Mouse (Mus musculus): ENCODE data around the gene Zfp263. TPM values are rescaled to one million over a fixed set of nuclear protein-coding genes. Genes with fewer than 3 reads are reported as not detected.

Zfp263 gene
- polyA plus RNA-seq, 1 experiment from 2014 or later: 26.7 TPM

DNA sequence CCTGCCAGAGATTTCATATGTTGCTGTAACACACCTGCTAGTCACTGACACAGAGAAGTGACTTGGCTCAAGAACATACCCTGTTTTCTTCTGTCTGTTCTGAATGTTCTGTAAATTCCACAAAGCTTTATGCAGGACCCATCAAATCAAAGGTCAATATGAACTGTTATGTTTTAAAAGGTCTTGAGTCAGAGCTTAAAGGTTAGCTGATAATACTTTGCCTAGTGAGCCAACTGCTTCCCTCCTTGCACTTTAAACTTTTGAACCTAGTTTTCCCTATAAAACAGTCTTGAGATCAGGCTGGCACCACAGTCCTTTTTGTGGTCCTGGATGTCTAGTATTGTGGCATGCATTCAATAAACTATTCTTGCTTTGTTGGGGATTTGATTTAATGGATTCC lies 44.5 kb downstream of the Zfp263 start:
- ATAC-seq (ENCODE audit: insufficient read depth, low FRiP score, low TSS enrichment) (no peak), DNase-seq (ENCODE audit: low spot score) (no peak)
- Histone ChIP-seq H3K9ac (ENCODE audit: low read length) (no peak overlapping the region), H3K36me3 (ENCODE audit: control insufficient read depth, insufficient read depth, low read length) (no peaks in the 10 kb centered on the region), H3K4me2 (ENCODE audit: low read depth) (no peak overlapping the region), H3K4me1 (ENCODE audit: control insufficient read depth, insufficient read depth, low read length) (no peaks in the 10 kb centered on the region), H3K27ac (ENCODE audit: low read depth, low read length) (no peak overlapping the region), H3K9me3 (ENCODE audit: control insufficient read depth, low read length) (no peaks in the 10 kb centered on the region), H3K4me3 (ENCODE audit: low read depth, low read length) (no peak overlapping the region), H3K27me3 (ENCODE audit: control insufficient read depth, insufficient read depth, low read length) (no peaks in the 10 kb centered on the region)

Other genes starting within 250 kb of the Zfp263 start
- not detected in 2 replicates for gene Olfr161, start 153.1 kb upstream of the Zfp263 start, polyA plus RNA-seq (2014; fragmentation: Nextera tagmentation; extraction: Ambion mirVana)
- gene Mefv, start 26.0 kb upstream of the Zfp263 start, polyA plus RNA-seq (2014; fragmentation: Nextera tagmentation; extraction: Ambion mirVana): 0.07 TPM in 1 of 2 replicates, not detected in the other
- not detected in 2 replicates for gene Olfr15, start 86.8 kb downstream of the Zfp263 start, polyA plus RNA-seq (2014; fragmentation: Nextera tagmentation; extraction: Ambion mirVana)
- 1.1 and 1.3 TPM in 2 replicates for gene Zfp174, start 103.2 kb downstream of the Zfp263 start, polyA plus RNA-seq (2014; fragmentation: Nextera tagmentation; extraction: Ambion mirVana)
- gene Naa60, start 128.3 kb downstream of the Zfp263 start, polyA plus RNA-seq (2014; fragmentation: Nextera tagmentation; extraction: Ambion mirVana): 66.2 and 66.5 TPM in 2 replicates
- gene Zfp597, start 140.5 kb downstream of the Zfp263 start, polyA plus RNA-seq (2014; fragmentation: Nextera tagmentation; extraction: Ambion mirVana): 9.5 and 9.6 TPM in 2 replicates
- gene Gm20695, start 140.6 kb downstream of the Zfp263 start, polyA plus RNA-seq (2014; fragmentation: Nextera tagmentation; extraction: Ambion mirVana): 1.5 TPM in 1 of 2 replicates, not detected in the other
- 3.5 and 5.5 TPM in 2 replicates for gene 1700037C18Rik, start 164.6 kb downstream of the Zfp263 start, polyA plus RNA-seq (2014; fragmentation: Nextera tagmentation; extraction: Ambion mirVana)
- 23.3 and 25.2 TPM in 2 replicates for gene Cluap1, start 164.7 kb downstream of the Zfp263 start, polyA plus RNA-seq (2014; fragmentation: Nextera tagmentation; extraction: Ambion mirVana)
- 0.92 and 1.1 TPM in 2 replicates for gene Nlrc3, start 232.5 kb downstream of the Zfp263 start, polyA plus RNA-seq (2014; fragmentation: Nextera tagmentation; extraction: Ambion mirVana)